Mouse (Mus musculus) c-Kit-positive CD71-negative TER-119-negative erythroid progenitor cells, embryonic 14.5 days (primary cell): ENCODE results near the gene Trpm8.

ENCODE experiments used
- DNase-seq: peaks from one replicate; pipeline ENCODE4 v3.0.0-alpha.2; 2013; ENCODE audit warnings: low read depth

Trpm8 gene

GRCm38 (mm10) chr1:88277098-88277817 is at the start of gene Trpm8, which contains the start of gene Hjurp:
Trpm8 (plus strand) TSS chr1:88277661.
Hjurp (minus strand) TSS chr1:88277633.
- peak; percentile 100 for DNase-seq

- DNase-seq = no peak
These were observed 49.3 kb upstream of the Trpm8 start for GRCm38 (mm10) chr1:88228121-88228520.

- no peak for DNase-seq
These were observed 47.9 kb upstream of the Trpm8 start for GRCm38 (mm10) chr1:88229566-88229965.

- DNase-seq = no peak
These were observed 47.5 kb upstream of the Trpm8 start for GRCm38 (mm10) chr1:88229986-88230385.

- no peak for DNase-seq
These were observed 47.0 kb upstream of the Trpm8 start for GRCm38 (mm10) chr1:88230421-88230820.

- no peak for DNase-seq
These were observed 46.3 kb upstream of the Trpm8 start for GRCm38 (mm10) chr1:88230981-88231802.

- DNase-seq = no peak
These were observed 45.5 kb upstream of the Trpm8 start for GRCm38 (mm10) chr1:88231803-88232499.

- DNase-seq = no peak
These were observed 44.6 kb upstream of the Trpm8 start for GRCm38 (mm10) chr1:88232664-88233380.

- no peak for DNase-seq
These were observed 43.8 kb upstream of the Trpm8 start for GRCm38 (mm10) chr1:88233421-88234247.

- no peak for DNase-seq
These were observed 43.2 kb upstream of the Trpm8 start for GRCm38 (mm10) chr1:88234248-88234610.

GRCm38 (mm10) chr1:88234646-88235045 is 42.8 kb upstream of the Trpm8 start:
- no peak for DNase-seq

- no peak for DNase-seq
These were observed 42.2 kb upstream of the Trpm8 start for GRCm38 (mm10) chr1:88235046-88235893.

GRCm38 (mm10) chr1:88235894-88236415 is 41.5 kb upstream of the Trpm8 start:
- no peak for DNase-seq

GRCm38 (mm10) chr1:88237311-88237710 is 40.1 kb upstream of the Trpm8 start:
- DNase-seq = no peak

- DNase-seq = no peak
These were observed 38.7 kb upstream of the Trpm8 start for GRCm38 (mm10) chr1:88238771-88239170.

GRCm38 (mm10) chr1:88240072-88240471 is 37.4 kb upstream of the Trpm8 start:
- no peak for DNase-seq

- DNase-seq = no peak
These were observed 36.9 kb upstream of the Trpm8 start for GRCm38 (mm10) chr1:88240579-88240978.

- DNase-seq = no peak
These were observed 33.6 kb upstream of the Trpm8 start for GRCm38 (mm10) chr1:88243861-88244260.

- DNase-seq = no peak
These were observed 31.6 kb upstream of the Trpm8 start for GRCm38 (mm10) chr1:88245881-88246280.

GRCm38 (mm10) chr1:88246386-88246785 is 31.1 kb upstream of the Trpm8 start:
- DNase-seq = no peak
